8 mouse cellular contexts compared by ENCODE assay signal in genomic region chr9:51764921-51765416, GRCm38 (mm10). TPM values are rescaled to one million over a fixed set of nuclear protein-coding genes. Genes with fewer than 3 reads are reported as not detected.
DNase-seq lines count a peak whose midpoint lies in the region; ATAC-seq and TF ChIP-seq lines count a peak whose summit lies in the region.

Gene Arhgap20 (plus strand): TSS chr9:51765337.

- no peak for TF ChIP-seq CTCF in embryonic fibroblast, embryonic 13.5 days (IDR thresholded peaks at IDR 0.05; ENCODE audit: borderline replicate concordance, insufficient read depth, low read length)

- peak; percentile 66 for DNase-seq in limb, embryonic 14.5 days (ENCODE audit: low spot score)
- peak; percentile 18 to 64 for DNase-seq in spleen, postnatal 10 days (ENCODE audit: low spot score in 2 of 2)

- H3K4me3 ChIP-seq in erythroblast, embryonic 14.5 days (replicated peaks) = peak within 1 kb of the TSS; percentile 59
- peak within 1 kb of the TSS; percentile 59 for H3K4me3 ChIP-seq in embryonic fibroblast, embryonic 13.5 days (ENCODE audit: insufficient read depth, low read length)
- peak within 1 kb of the TSS; percentile 73 for H3K4me3 ChIP-seq in heart, embryonic 12.5 days
- H3K4me3 ChIP-seq in kidney, embryonic 15.5 days (replicated peaks) = peak within 1 kb of the TSS; percentile 77
- H3K4me3 ChIP-seq in limb, embryonic 14.5 days (replicated peaks; ENCODE audit: low read length) = peak within 1 kb of the TSS; percentile 77
- peak within 1 kb of the TSS; percentile 92 for H3K4me3 ChIP-seq in midbrain, embryonic 15.5 days

- H3K27ac ChIP-seq in embryonic fibroblast, embryonic 13.5 days (ENCODE audit: insufficient read depth, low read length) = no peak within 1 kb of the TSS
- no peak within 1 kb of the TSS for H3K27ac ChIP-seq in heart, embryonic 12.5 days (ENCODE audit: poor library complexity, severe bottlenecking)
- H3K27ac ChIP-seq in kidney, embryonic 15.5 days = peak within 1 kb of the TSS; percentile 63; the same call in 1 of the 2 replicates
- peak within 1 kb of the TSS; percentile 74; the same call in 1 of the 2 replicates for H3K27ac ChIP-seq in limb, embryonic 14.5 days (replicated peaks; ENCODE audit: low read depth, low read length)
- peak within 1 kb of the TSS; percentile 92 for H3K27ac ChIP-seq in midbrain, embryonic 15.5 days

- peak within 1 kb of the TSS; percentile 74 for H3K9ac ChIP-seq in heart, embryonic 12.5 days
- H3K9ac ChIP-seq in kidney, embryonic 15.5 days = peak within 1 kb of the TSS; percentile 65
- H3K9ac ChIP-seq in limb, embryonic 14.5 days (ENCODE audit: low read depth, low read length, severe bottlenecking) = peak within 1 kb of the TSS; percentile 68
- H3K9ac ChIP-seq in midbrain, embryonic 15.5 days = peak within 1 kb of the TSS; percentile 91

- H3K36me3 ChIP-seq in erythroblast, embryonic 14.5 days (ENCODE audit: control insufficient read depth) = no peaks in the 10 kb centered on the region
- no peaks in the 10 kb centered on the region for H3K36me3 ChIP-seq in heart, embryonic 12.5 days
- no peaks in the 10 kb centered on the region for H3K36me3 ChIP-seq in kidney, embryonic 15.5 days
- no peaks in the 10 kb centered on the region for H3K36me3 ChIP-seq in limb, embryonic 14.5 days (ENCODE audit: control insufficient read depth, insufficient read depth, low read length)
- H3K36me3 ChIP-seq in midbrain, embryonic 15.5 days (replicated peaks) = no peaks in the 10 kb centered on the region

- ATAC-seq in erythroblast, adult 5-6 weeks (replicated peaks; ENCODE audit: low FRiP score, poor library complexity, severe bottlenecking) = no peak
- ATAC-seq in heart, embryonic 12.5 days (ENCODE audit: insufficient number of reproducible peaks, low FRiP score) = peak; percentile 92
- peak; percentile 95 for ATAC-seq in kidney, embryonic 15.5 days (replicated peaks; ENCODE audit: low FRiP score)
- peak; percentile 96 for ATAC-seq in limb, embryonic 14.5 days (ENCODE audit: low FRiP score, low read depth)
- ATAC-seq in midbrain, embryonic 15.5 days (replicated peaks) = peak; percentile 95

- H3K9me3 ChIP-seq in erythroblast, embryonic 14.5 days (ENCODE audit: control insufficient read depth, low read length) = no peaks in the 10 kb centered on the region; the same call in 1 of the 2 replicates
- no peaks in the 10 kb centered on the region for H3K9me3 ChIP-seq in heart, embryonic 12.5 days (replicated peaks)
- no peaks in the 10 kb centered on the region for H3K9me3 ChIP-seq in kidney, embryonic 15.5 days (replicated peaks)
- H3K9me3 ChIP-seq in limb, embryonic 14.5 days (ENCODE audit: control insufficient read depth, low read length) = no peaks in the 10 kb centered on the region
- no peaks in the 10 kb centered on the region for H3K9me3 ChIP-seq in midbrain, embryonic 15.5 days

- TF ChIP-seq POLR2A in embryonic fibroblast, embryonic 13.5 days (IDR thresholded peaks at IDR 0.05; ENCODE audit: low read depth, low read length) = peak; percentile 50; the same call in 1 of the 2 replicates
- no peak for TF ChIP-seq POLR2A in limb, embryonic 14.5 days (IDR thresholded peaks at IDR 0.05; ENCODE audit: borderline replicate concordance, extremely low read depth, insufficient read depth, insufficient read length)

- peak within 1 kb of the TSS; percentile 94 for H3K4me2 ChIP-seq in heart, embryonic 12.5 days
- H3K4me2 ChIP-seq in kidney, embryonic 15.5 days = peak within 1 kb of the TSS; percentile 87
- peak within 1 kb of the TSS; percentile 91 for H3K4me2 ChIP-seq in limb, embryonic 14.5 days (replicated peaks; ENCODE audit: low read depth, low read length, severe bottlenecking)
- peak within 1 kb of the TSS; percentile 85 for H3K4me2 ChIP-seq in midbrain, embryonic 15.5 days

- H3K4me1 ChIP-seq in erythroblast, embryonic 14.5 days (ENCODE audit: control insufficient read depth) = peaks cover 12% of the 10 kb centered on the region
- no peaks in the 10 kb centered on the region for H3K4me1 ChIP-seq in embryonic fibroblast, embryonic 13.5 days (ENCODE audit: control insufficient read depth, insufficient read depth, low read length)
- H3K4me1 ChIP-seq in heart, embryonic 12.5 days (replicated peaks) = peaks cover 24% of the 10 kb centered on the region
- H3K4me1 ChIP-seq in kidney, embryonic 15.5 days = peaks cover 29% of the 10 kb centered on the region
- H3K4me1 ChIP-seq in limb, embryonic 14.5 days (ENCODE audit: control insufficient read depth, insufficient read depth, low read length) = no peaks in the 10 kb centered on the region
- H3K4me1 ChIP-seq in midbrain, embryonic 15.5 days = peaks cover 23% of the 10 kb centered on the region

- H3K27me3 ChIP-seq in erythroblast, embryonic 14.5 days (ENCODE audit: control insufficient read depth) = peaks cover 74% of the 10 kb centered on the region
- peaks cover 48% of the 10 kb centered on the region for H3K27me3 ChIP-seq in heart, embryonic 12.5 days (replicated peaks)
- peaks cover 47% of the 10 kb centered on the region for H3K27me3 ChIP-seq in kidney, embryonic 15.5 days
- peaks cover 20% of the 10 kb centered on the region; the same call in 1 of the 2 replicates for H3K27me3 ChIP-seq in limb, embryonic 14.5 days (ENCODE audit: control insufficient read depth, insufficient read depth, low read length)
- peaks cover 3% of the 10 kb centered on the region for H3K27me3 ChIP-seq in midbrain, embryonic 15.5 days (replicated peaks)

- 0% methylated on average over 75 of the region's 77 CpGs for WGBS in heart, embryonic 12.5 days
- under 1% methylated on average over 68 of the region's 77 CpGs for WGBS in kidney, embryonic 15.5 days
- WGBS in limb, embryonic 14.5 days = 2% methylated on average over 10 of the region's 77 CpGs
- WGBS in midbrain, embryonic 15.5 days = under 1% methylated on average over 62 of the region's 77 CpGs

RNA-seq across cellular contexts. Expression of gene Arhgap20, which starts in this region (rescaled TPM):
- not detected in 2 replicates for polyA plus RNA-seq in erythroblast, embryonic 14.5 days (2012)
- not detected in 2 replicates for total RNA-seq in erythroblast, adult 5-6 weeks (2015; ENCODE audit: low replicate concordance)
- not detected in 2 replicates for total RNA-seq in erythroblast, adult 5-6 weeks (2017; ENCODE audit: low replicate concordance)
- polyA plus RNA-seq in embryonic fibroblast, embryonic 13.5 days (2011; ENCODE audit: insufficient read length, low read depth, missing spikeins) = 6.6 and 15.6 TPM in 2 replicates
- 0.66 and 0.74 TPM in 2 replicates for polyA plus RNA-seq in heart, embryonic 12.5 days (2016; fragmentation: Nextera tagmentation; extraction: Ambion mirVana)
- 3.5 and 6.0 TPM in 2 replicates for polyA plus RNA-seq in kidney, embryonic 15.5 days (2015; fragmentation: Nextera tagmentation; extraction: Ambion mirVana)
- 5.8 and 6.0 TPM in 2 replicates for polyA plus RNA-seq in limb, embryonic 14.5 days (2012; rRNA removed)
- 10.9 and 13.6 TPM in 2 replicates for polyA plus RNA-seq in limb, embryonic 14.5 days (2014; fragmentation: Nextera tagmentation; extraction: Ambion mirVana)
- 18.3 and 19.4 TPM in 2 replicates for polyA plus RNA-seq in midbrain, embryonic 15.5 days (2015; fragmentation: Nextera tagmentation; extraction: Ambion mirVana)

Comparison
In these comparisons a context has a peak if more than half of its experiments do, and no peak if none do; other contexts are left out.
1. Peak in ATAC-seq, H3K4me3 ChIP-seq, H3K9ac ChIP-seq and H3K4me2 ChIP-seq in heart, embryonic 12.5 days; RNA of the gene not detected or under 1 TPM.
2. H3K27ac ChIP-seq: peak in kidney, embryonic 15.5 days (single experiment), limb, embryonic 14.5 days (single experiment) and midbrain, embryonic 15.5 days (single experiment); none in embryonic fibroblast, embryonic 13.5 days (single experiment) and heart, embryonic 12.5 days (single experiment).
3. Peak in every context shown above with its lines, with median percentiles within 50 percentile points of each other: H3K4me3 ChIP-seq, H3K4me2 ChIP-seq and H3K9ac ChIP-seq.